8 mouse cellular contexts compared by ENCODE assay signal in the genomic region with DNA sequence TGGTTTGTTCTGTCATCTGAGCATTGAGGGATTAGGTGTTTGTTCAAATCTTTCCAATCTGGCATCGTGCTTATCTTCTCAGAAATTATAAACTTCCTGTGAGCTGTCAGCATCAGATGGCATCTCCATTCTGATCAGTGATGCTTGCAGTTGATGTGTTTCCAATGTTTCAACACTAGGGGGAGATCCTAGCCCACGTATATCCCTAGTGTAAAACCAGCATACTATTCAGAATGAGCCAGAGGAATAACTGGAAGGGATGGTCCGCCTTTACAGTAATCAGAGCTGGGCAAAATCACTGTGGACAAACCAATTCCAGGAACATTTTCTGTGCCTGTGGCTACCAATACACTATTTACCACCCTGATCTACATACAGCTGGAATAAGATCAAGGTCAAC. TPM values are rescaled to one million over a fixed set of nuclear protein-coding genes. Genes with fewer than 3 reads are reported as not detected.
DNase-seq lines count a peak whose midpoint lies in the region; ATAC-seq lines count a peak whose summit lies in the region.

No protein-coding gene starts in this region.

- 0 out of 2 replicates have a peak, but pooled peaks have one; percentile 67 for ATAC-seq in heart, embryonic 15.5 days (replicated peaks; ENCODE audit: insufficient number of reproducible peaks, insufficient read depth, low FRiP score, low read depth)
- ATAC-seq in lung, embryonic 15.5 days (ENCODE audit: borderline replicate concordance, extremely low read depth, low FRiP score, low TSS enrichment), result peak; percentile 87; the same call in 1 of the 2 replicates

- no peak overlapping the region for H3K4me2 ChIP-seq in heart, embryonic 15.5 days
- no peak overlapping the region for H3K4me2 ChIP-seq in lung, embryonic 15.5 days

- no peaks in the 10 kb centered on the region for H3K27me3 ChIP-seq in heart, embryonic 15.5 days
- H3K27me3 ChIP-seq in lung, embryonic 15.5 days, result no peaks in the 10 kb centered on the region; the same call in 1 of the 2 replicates

- H3K4me3 ChIP-seq in heart, embryonic 15.5 days, result no peak overlapping the region
- no peak overlapping the region for H3K4me3 ChIP-seq in lung, embryonic 15.5 days

- no peaks in the 10 kb centered on the region for H3K36me3 ChIP-seq in heart, embryonic 15.5 days
- no peaks in the 10 kb centered on the region for H3K36me3 ChIP-seq in lung, embryonic 15.5 days

- no peak overlapping the region for H3K27ac ChIP-seq in heart, embryonic 15.5 days
- no peak overlapping the region for H3K27ac ChIP-seq in lung, embryonic 15.5 days

- intact Hi-C loops in heart, postnatal 25 days (cut with DNase I), result loop anchor here (1.0 to 5.0 kb wide), 3 partner anchors 24 to 764 kb away; a partner anchor contains a TSS

- WGBS in heart, embryonic 15.5 days, result 11% methylated on average over 3 of the region's 3 CpGs
- 8% methylated on average over 3 of the region's 3 CpGs for WGBS in lung, embryonic 15.5 days

- no peaks in the 10 kb centered on the region for H3K4me1 ChIP-seq in heart, embryonic 15.5 days (replicated peaks)
- H3K4me1 ChIP-seq in lung, embryonic 15.5 days, result no peaks in the 10 kb centered on the region; the same call in 1 of the 2 replicates

- DNase-seq in heart, adult 18-20 months, result peak; percentile 54 to 69
- no peak for DNase-seq in heart, postnatal 25 days (ENCODE audit: low spot score)
- DNase-seq in Muller cell, postnatal 12 days (ENCODE audit: inconsistent ontology term), result peak; percentile 55
- DNase-seq in embryo, embryonic 10 days (ENCODE audit: low spot score), result peak; percentile 76
- peak; percentile 52 for DNase-seq in kidney, postnatal 14 days
- DNase-seq in retina, postnatal 1 day, result peak; percentile 80

- H3K9me3 ChIP-seq in heart, embryonic 15.5 days (replicated peaks), result no peaks in the 10 kb centered on the region
- no peaks in the 10 kb centered on the region for H3K9me3 ChIP-seq in lung, embryonic 15.5 days

- H3K9ac ChIP-seq in heart, embryonic 15.5 days, result no peak overlapping the region
- H3K9ac ChIP-seq in lung, embryonic 15.5 days, result no peak overlapping the region

RNA-seq across cellular contexts. Expression of a gene that starts 11.0 kb away (rescaled TPM):
- total RNA-seq in heart, adult 18-20 months (2021), result 10 to 100 TPM; 33.2 to 37.3 TPM
- 10 to 100 TPM; 30.1 to 30.7 TPM for total RNA-seq in heart, postnatal 25 days (2021)
- polyA plus RNA-seq in heart, embryonic 15.5 days (2015; fragmentation: Nextera tagmentation; extraction: Ambion mirVana), result 22.8 and 31.2 TPM in 2 replicates
- 30.6 and 31.6 TPM in 2 replicates for polyA plus RNA-seq in lung, embryonic 15.5 days (2015; fragmentation: Nextera tagmentation; extraction: Ambion mirVana)

RNA-seq across cellular contexts. Expression of a gene that starts 23.2 kb away (rescaled TPM):
- 10 to 100 TPM; 90.3 to 90.9 TPM for total RNA-seq in heart, adult 18-20 months (2021)
- total RNA-seq in heart, postnatal 25 days (2021), result 10 to 100 TPM; 77.3 to 84.5 TPM
- polyA plus RNA-seq in heart, embryonic 15.5 days (2015; fragmentation: Nextera tagmentation; extraction: Ambion mirVana), result 129 and 161 TPM in 2 replicates
- 193 and 196 TPM in 2 replicates for polyA plus RNA-seq in lung, embryonic 15.5 days (2015; fragmentation: Nextera tagmentation; extraction: Ambion mirVana)
